Mouse (Mus musculus): ENCODE results near the gene Kcnc3. TPM values are rescaled to one million over a fixed set of nuclear protein-coding genes. Genes with fewer than 3 reads are reported as not detected.

Kcnc3 gene
- polyA plus RNA-seq, 1 experiment from 2014 or later, result 0.18 TPM

- WGBS, result 80% methylated on average over 6 of the region's 6 CpGs
These were observed 8.8 kb upstream of the Kcnc3 start for GRCm38 (mm10) chr7:44581637-44582036.

GRCm38 (mm10) chr7:44582709-44583108, 7.8 kb upstream of the Kcnc3 start:
- 76% methylated on average over 5 of the region's 5 CpGs for WGBS
- peaks cover 26% of the 10 kb centered on the region for H3K27me3 ChIP-seq (ENCODE audit: control insufficient read depth, insufficient read depth, low read length)
- H3K4me3 ChIP-seq (ENCODE audit: low read length), result no peak overlapping the region
- ATAC-seq (ENCODE audit: low FRiP score, low TSS enrichment), result no peak
- no peak overlapping the region for H3K27ac ChIP-seq (ENCODE audit: low read depth, low read length)
- H3K36me3 ChIP-seq (ENCODE audit: control insufficient read depth, insufficient read depth, low read length), result no peaks in the 10 kb centered on the region
- no peak overlapping the region for H3K4me2 ChIP-seq (replicated peaks; ENCODE audit: low read depth, low read length)
- no peak overlapping the region for H3K9ac ChIP-seq (ENCODE audit: low read depth, low read length)
- H3K4me1 ChIP-seq (ENCODE audit: control insufficient read depth, insufficient read depth, low read length), result no peaks in the 10 kb centered on the region
- H3K9me3 ChIP-seq (ENCODE audit: control insufficient read depth, low read length), result no peaks in the 10 kb centered on the region

More at GRCm38 (mm10) chr7:44581637-44582036, 8.8 kb upstream of the Kcnc3 start:
- no peak overlapping the region for H3K27ac ChIP-seq (ENCODE audit: low read depth, low read length)
- H3K9ac ChIP-seq (ENCODE audit: low read depth, low read length), result no peak overlapping the region
- H3K4me1 ChIP-seq (ENCODE audit: control insufficient read depth, insufficient read depth, low read length), result no peaks in the 10 kb centered on the region
- H3K4me3 ChIP-seq (ENCODE audit: low read length), result no peak overlapping the region
- H3K4me2 ChIP-seq (replicated peaks; ENCODE audit: low read depth, low read length), result no peak overlapping the region
- no peak for ATAC-seq (ENCODE audit: low FRiP score, low TSS enrichment)
- no peaks in the 10 kb centered on the region for H3K9me3 ChIP-seq (ENCODE audit: control insufficient read depth, low read length)
- peaks cover 16% of the 10 kb centered on the region for H3K27me3 ChIP-seq (ENCODE audit: control insufficient read depth, insufficient read depth, low read length)
- no peaks in the 10 kb centered on the region for H3K36me3 ChIP-seq (ENCODE audit: control insufficient read depth, insufficient read depth, low read length)

- Histone ChIP-seq H3K27me3 (ENCODE audit: control insufficient read depth, insufficient read depth, low read length) (peaks cover 31% of the 10 kb centered on the region), H3K4me3 (ENCODE audit: low read length) (no peak overlapping the region), H3K27ac (ENCODE audit: low read depth, low read length) (no peak overlapping the region), H3K4me2 (replicated peaks; ENCODE audit: low read depth, low read length) (no peak overlapping the region), H3K9ac (ENCODE audit: low read depth, low read length) (no peak overlapping the region), H3K36me3 (ENCODE audit: control insufficient read depth, insufficient read depth, low read length) (no peaks in the 10 kb centered on the region), H3K4me1 (ENCODE audit: control insufficient read depth, insufficient read depth, low read length) (no peaks in the 10 kb centered on the region), H3K9me3 (ENCODE audit: control insufficient read depth, low read length) (no peaks in the 10 kb centered on the region)
- ATAC-seq (ENCODE audit: low FRiP score, low TSS enrichment), result no peak
- 76% methylated on average over 1 of the region's 1 CpGs for WGBS
These were observed 7.3 kb upstream of the Kcnc3 start for GRCm38 (mm10) chr7:44583146-44583545.

GRCm38 (mm10) chr7:44584265-44584804, 6.1 kb upstream of the Kcnc3 start:
- no peak for ATAC-seq (ENCODE audit: low FRiP score, low TSS enrichment)
- 79% methylated on average over 4 of the region's 4 CpGs for WGBS
- H3K27me3 ChIP-seq (ENCODE audit: control insufficient read depth, insufficient read depth, low read length), result peaks cover 42% of the 10 kb centered on the region

GRCm38 (mm10) chr7:44584921-44585320, 5.5 kb upstream of the Kcnc3 start:
- no peak overlapping the region for H3K27ac ChIP-seq (ENCODE audit: low read depth, low read length)
- H3K9me3 ChIP-seq (ENCODE audit: control insufficient read depth, low read length), result no peaks in the 10 kb centered on the region
- 80% methylated on average over 6 of the region's 6 CpGs for WGBS
- peaks cover 5% of the 10 kb centered on the region; the same call in 1 of the 2 replicates for H3K4me1 ChIP-seq (ENCODE audit: control insufficient read depth, insufficient read depth, low read length)
- no peak overlapping the region for H3K9ac ChIP-seq (ENCODE audit: low read depth, low read length)
- no peak overlapping the region for H3K4me3 ChIP-seq (ENCODE audit: low read length)
- no peak for ATAC-seq (ENCODE audit: low FRiP score, low TSS enrichment)
- no peak overlapping the region for H3K4me2 ChIP-seq (replicated peaks; ENCODE audit: low read depth, low read length)
- H3K36me3 ChIP-seq (ENCODE audit: control insufficient read depth, insufficient read depth, low read length), result no peaks in the 10 kb centered on the region
- H3K27me3 ChIP-seq (ENCODE audit: control insufficient read depth, insufficient read depth, low read length), result peaks cover 48% of the 10 kb centered on the region

More at GRCm38 (mm10) chr7:44584265-44584804, 6.1 kb upstream of the Kcnc3 start:
- H3K4me3 ChIP-seq (ENCODE audit: low read length), result no peak overlapping the region
- no peak overlapping the region for H3K4me2 ChIP-seq (replicated peaks; ENCODE audit: low read depth, low read length)
- no peaks in the 10 kb centered on the region for H3K9me3 ChIP-seq (ENCODE audit: control insufficient read depth, low read length)
- no peaks in the 10 kb centered on the region for H3K36me3 ChIP-seq (ENCODE audit: control insufficient read depth, insufficient read depth, low read length)
- no peak overlapping the region for H3K27ac ChIP-seq (ENCODE audit: low read depth, low read length)
- peaks cover 4% of the 10 kb centered on the region; the same call in 1 of the 2 replicates for H3K4me1 ChIP-seq (ENCODE audit: control insufficient read depth, insufficient read depth, low read length)
- no peak overlapping the region for H3K9ac ChIP-seq (ENCODE audit: low read depth, low read length)

- ATAC-seq (ENCODE audit: low FRiP score, low TSS enrichment), result no peak
- Histone ChIP-seq H3K9me3 (ENCODE audit: control insufficient read depth, low read length) (no peaks in the 10 kb centered on the region), H3K4me2 (replicated peaks; ENCODE audit: low read depth, low read length) (no peak overlapping the region), H3K27ac (ENCODE audit: low read depth, low read length) (no peak overlapping the region), H3K9ac (ENCODE audit: low read depth, low read length) (no peak overlapping the region), H3K4me1 (ENCODE audit: control insufficient read depth, insufficient read depth, low read length) (peaks cover 5% of the 10 kb centered on the region; the same call in 1 of the 2 replicates), H3K27me3 (ENCODE audit: control insufficient read depth, insufficient read depth, low read length) (peaks cover 55% of the 10 kb centered on the region), H3K4me3 (ENCODE audit: low read length) (no peak overlapping the region), H3K36me3 (ENCODE audit: control insufficient read depth, insufficient read depth, low read length) (no peaks in the 10 kb centered on the region)
- 95% methylated on average over 6 of the region's 6 CpGs for WGBS
These were observed 4.9 kb upstream of the Kcnc3 start for GRCm38 (mm10) chr7:44585606-44586005.

GRCm38 (mm10) chr7:44586518-44586917, 3.9 kb upstream of the Kcnc3 start:
- no peaks in the 10 kb centered on the region for H3K9me3 ChIP-seq (ENCODE audit: control insufficient read depth, low read length)
- H3K4me3 ChIP-seq (ENCODE audit: low read length), result peak overlapping the region; percentile 34
- H3K4me2 ChIP-seq (replicated peaks; ENCODE audit: low read depth, low read length), result peak overlapping the region; percentile 43
- H3K9ac ChIP-seq (ENCODE audit: low read depth, low read length), result no peak overlapping the region
- H3K4me1 ChIP-seq (ENCODE audit: control insufficient read depth, insufficient read depth, low read length), result peaks cover 11% of the 10 kb centered on the region; the same call in 1 of the 2 replicates
- no peak for ATAC-seq (ENCODE audit: low FRiP score, low TSS enrichment)
- H3K27me3 ChIP-seq (ENCODE audit: control insufficient read depth, insufficient read depth, low read length), result peaks cover 64% of the 10 kb centered on the region
- H3K27ac ChIP-seq (ENCODE audit: low read depth, low read length), result no peak overlapping the region
- 16% methylated on average over 19 of the region's 19 CpGs for WGBS
- H3K36me3 ChIP-seq (ENCODE audit: control insufficient read depth, insufficient read depth, low read length), result no peaks in the 10 kb centered on the region

- H3K27me3 ChIP-seq (ENCODE audit: control insufficient read depth, insufficient read depth, low read length), result peaks cover 68% of the 10 kb centered on the region
- no peaks in the 10 kb centered on the region for H3K36me3 ChIP-seq (ENCODE audit: control insufficient read depth, insufficient read depth, low read length)
- no peak overlapping the region for H3K9ac ChIP-seq (ENCODE audit: low read depth, low read length)
- under 1% methylated on average over 18 of the region's 18 CpGs for WGBS
- no peak for ATAC-seq (ENCODE audit: low FRiP score, low TSS enrichment)
- H3K9me3 ChIP-seq (ENCODE audit: control insufficient read depth, low read length), result no peaks in the 10 kb centered on the region
- peaks cover 13% of the 10 kb centered on the region; the same call in 1 of the 2 replicates for H3K4me1 ChIP-seq (ENCODE audit: control insufficient read depth, insufficient read depth, low read length)
- H3K4me3 ChIP-seq (ENCODE audit: low read length), result peak overlapping the region; percentile 34
- H3K4me2 ChIP-seq (replicated peaks; ENCODE audit: low read depth, low read length), result peak overlapping the region; percentile 43
- H3K27ac ChIP-seq (ENCODE audit: low read depth, low read length), result no peak overlapping the region
These were observed 3.5 kb upstream of the Kcnc3 start for GRCm38 (mm10) chr7:44586930-44587329.

- Histone ChIP-seq H3K27ac (ENCODE audit: low read depth, low read length) (no peak overlapping the region), H3K4me1 (ENCODE audit: control insufficient read depth, insufficient read depth, low read length) (peaks cover 13% of the 10 kb centered on the region; the same call in 1 of the 2 replicates), H3K4me3 (ENCODE audit: low read length) (no peak overlapping the region), H3K9me3 (ENCODE audit: control insufficient read depth, low read length) (no peaks in the 10 kb centered on the region), H3K4me2 (replicated peaks; ENCODE audit: low read depth, low read length) (no peak overlapping the region), H3K9ac (ENCODE audit: low read depth, low read length) (no peak overlapping the region), H3K36me3 (ENCODE audit: control insufficient read depth, insufficient read depth, low read length) (no peaks in the 10 kb centered on the region), H3K27me3 (ENCODE audit: control insufficient read depth, insufficient read depth, low read length) (peaks cover 75% of the 10 kb centered on the region)
- WGBS, result 36% methylated on average over 6 of the region's 6 CpGs
- no peak for ATAC-seq (ENCODE audit: low FRiP score, low TSS enrichment)
These were observed 2.8 kb upstream of the Kcnc3 start for GRCm38 (mm10) chr7:44587676-44588075.

Measured in kidney, embryonic 14.5 days (tissue).